22 mouse cellular contexts compared by ENCODE assay signal in the genomic region with DNA sequence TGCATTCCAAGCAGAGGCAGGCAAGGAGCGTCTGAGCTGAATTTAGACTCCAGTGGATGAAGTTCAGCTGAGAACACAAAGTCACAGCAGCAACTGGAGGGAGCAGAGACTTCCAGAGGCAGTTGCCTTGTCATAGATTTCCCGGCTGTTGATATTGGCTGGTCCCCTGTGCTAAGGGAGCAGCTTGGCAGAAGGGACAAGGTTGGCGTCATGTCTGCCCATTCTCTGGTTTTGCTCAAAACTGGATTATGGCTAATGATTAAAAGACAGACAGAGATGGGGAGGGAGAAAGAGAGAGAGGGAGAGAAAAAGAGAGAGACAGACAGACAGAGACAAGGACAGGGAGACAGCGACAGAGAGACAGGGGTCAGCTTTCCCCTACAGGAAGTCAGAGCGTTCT.
"Had no signal": no experiment of that assay in that cellular context is flagged by ENCODE, and none has a peak within 500 bp of the region (broad histone marks: within the 10 kb centered on the region; RNA-seq: fewer than 3 reads in every experiment).

No protein-coding gene starts in this region.

- H3K27me3 ChIP-seq: liver, embryonic 12.5 days; liver, embryonic 15.5 days; lung, embryonic 15.5 days; megakaryocyte, embryonic 14.5 days; midbrain, embryonic 12.5 days; midbrain, embryonic 15.5 days; neural tube, embryonic 12.5 days; neural tube, embryonic 15.5 days had no signal

- H3K9me3 ChIP-seq: liver, embryonic 12.5 days; liver, embryonic 15.5 days; lung, embryonic 15.5 days; megakaryocyte, embryonic 14.5 days; midbrain, embryonic 12.5 days; midbrain, embryonic 15.5 days; neural tube, embryonic 12.5 days; neural tube, embryonic 15.5 days had no signal

- H3K4me2 ChIP-seq: liver, embryonic 12.5 days; liver, embryonic 15.5 days; lung, embryonic 15.5 days; midbrain, embryonic 12.5 days; midbrain, embryonic 15.5 days; neural tube, embryonic 12.5 days; neural tube, embryonic 15.5 days had no signal

- H3K4me1 ChIP-seq: liver, embryonic 12.5 days; liver, embryonic 15.5 days; lung, embryonic 15.5 days; megakaryocyte, embryonic 14.5 days; midbrain, embryonic 12.5 days; midbrain, embryonic 15.5 days; neural tube, embryonic 12.5 days had no signal

- ATAC-seq: liver, embryonic 12.5 days; midbrain, embryonic 15.5 days had no signal

- H3K4me3 ChIP-seq: left cerebral cortex, adult 2 months; liver, embryonic 12.5 days; liver, embryonic 15.5 days; lung, embryonic 15.5 days; megakaryocyte, embryonic 14.5 days; midbrain, embryonic 12.5 days; midbrain, embryonic 15.5 days; neural tube, embryonic 12.5 days; neural tube, embryonic 15.5 days had no signal

- H3K27ac ChIP-seq: kidney, postnatal 0 days; left cerebral cortex, adult 2 months; liver, embryonic 12.5 days; liver, embryonic 15.5 days; lung, embryonic 15.5 days; midbrain, embryonic 12.5 days; midbrain, embryonic 15.5 days; neural tube, embryonic 12.5 days; neural tube, embryonic 15.5 days; stomach, postnatal 0 days had no signal

- H3K9ac ChIP-seq: liver, embryonic 12.5 days; liver, embryonic 15.5 days; lung, embryonic 15.5 days; midbrain, embryonic 12.5 days; midbrain, embryonic 15.5 days; neural tube, embryonic 12.5 days; neural tube, embryonic 15.5 days had no signal

- DNase-seq: kidney, postnatal 25 days; layer of hippocampus, postnatal 36 days; lung, adult 18-20 months; lung, postnatal 10 days; lung, postnatal 36 days; right cerebral cortex, adult 18-20 months; right cerebral cortex, postnatal 14 days; right cerebral cortex, postnatal 4 days; thymus, adult 2 months; thymus, postnatal 14 days; thymus, postnatal 4 days had no signal

- H3K36me3 ChIP-seq: liver, embryonic 12.5 days; liver, embryonic 15.5 days; lung, embryonic 15.5 days; midbrain, embryonic 12.5 days; midbrain, embryonic 15.5 days; neural tube, embryonic 12.5 days; neural tube, embryonic 15.5 days had no signal
